Mouse (Mus musculus): ENCODE measurements around the gene Ppp1r1c. TPM values are rescaled to one million over a fixed set of nuclear protein-coding genes. Genes with fewer than 3 reads are reported as not detected.
"Not testable (repeated sequence)": the region's sequence is repeated elsewhere in the genome, so short reads cannot be mapped to it uniquely, and the experiment has no call there.

The Ppp1r1c gene
- total RNA-seq, 2 experiments from 2014 or later, result 0.12 to 0.38 TPM

DNA sequence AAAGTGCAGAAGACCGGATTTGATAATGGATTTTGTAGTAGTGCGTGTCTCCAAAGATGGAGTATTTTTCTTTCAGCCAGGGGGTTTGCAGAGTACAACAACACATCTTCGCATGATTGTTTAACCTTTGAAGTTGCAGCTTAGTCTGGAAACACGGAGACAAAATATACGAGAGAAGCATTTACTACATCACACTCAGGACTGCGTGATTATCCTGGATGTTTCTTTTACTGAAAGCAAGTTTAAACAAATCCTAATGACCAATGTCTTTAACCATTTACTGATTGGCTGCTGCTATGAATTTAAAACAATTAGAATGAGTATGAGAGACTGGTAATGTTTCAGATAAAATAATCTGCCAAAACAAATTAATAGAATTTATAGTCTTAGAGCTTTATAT is 131.5 kb downstream of the Ppp1r1c start:
- DNase-seq (ENCODE audit: extremely low spot score in 1 of 2, low spot score in 1 of 2), result no peak

DNA sequence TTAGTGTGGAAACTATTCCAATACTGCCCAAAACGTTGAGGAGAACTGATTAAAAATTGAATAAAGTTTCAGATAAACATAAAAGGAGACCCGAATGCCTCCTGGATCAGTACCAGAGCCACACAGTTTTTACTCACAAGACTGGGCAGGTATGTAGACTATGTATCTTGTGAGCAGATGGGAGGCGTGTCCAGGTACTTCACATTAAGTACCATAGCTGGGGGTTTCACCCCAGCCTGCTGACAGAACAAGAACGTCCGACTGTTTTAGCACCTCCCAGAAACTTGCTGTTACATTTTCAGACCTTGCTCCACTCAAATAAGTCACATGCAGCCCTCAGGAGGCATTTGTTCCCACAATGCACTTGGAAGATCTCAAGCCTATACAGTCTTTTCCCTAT is 131.9 kb downstream of the Ppp1r1c start:
- no peak for DNase-seq (ENCODE audit: extremely low spot score in 1 of 2, low spot score in 1 of 2)

DNA sequence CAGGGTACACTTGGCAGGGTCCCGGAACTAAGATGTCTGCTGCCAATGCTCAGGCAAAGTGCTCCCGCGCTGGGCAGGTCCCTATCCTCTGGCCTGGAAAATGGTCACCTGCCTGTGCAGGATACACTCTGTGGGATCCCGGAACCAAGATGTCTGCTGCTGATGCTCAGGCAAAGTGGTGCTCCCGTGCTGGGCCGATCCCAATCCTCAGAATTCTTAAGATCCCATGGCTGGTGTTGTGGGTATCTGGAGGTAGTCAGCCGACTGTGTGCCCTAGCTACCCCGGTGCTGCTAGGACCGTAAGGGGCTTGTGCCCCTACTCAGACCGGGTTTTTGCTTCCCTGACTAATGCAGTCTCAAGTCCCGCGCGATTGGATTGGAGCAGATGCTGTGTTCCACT is 139.8 kb downstream of the Ppp1r1c start:
- DNase-seq (ENCODE audit: extremely low spot score in 1 of 2, low spot score in 1 of 2), result not testable (repeated sequence)

DNA sequence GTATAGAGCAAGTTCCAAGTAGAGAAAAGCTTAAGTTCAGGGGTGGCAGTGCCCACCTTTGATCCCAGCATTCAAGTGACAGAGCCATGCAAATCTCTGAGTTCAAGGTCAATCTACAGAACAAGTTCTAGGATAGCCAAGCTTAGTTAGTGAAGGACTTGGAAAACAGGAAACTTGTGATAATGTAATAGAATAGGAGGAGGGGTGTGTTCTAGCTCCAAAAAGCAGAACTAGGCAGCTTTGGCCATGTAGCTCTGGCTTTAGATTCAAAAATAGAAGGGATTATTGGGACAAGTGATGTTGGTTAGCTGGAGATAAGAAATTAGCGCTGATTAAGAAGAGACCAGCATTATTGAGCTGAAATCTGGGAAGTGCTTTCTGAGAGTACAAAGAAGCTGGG is 149.3 kb downstream of the Ppp1r1c start:
- no peak for DNase-seq (ENCODE audit: extremely low spot score in 1 of 2, low spot score in 1 of 2)

DNA sequence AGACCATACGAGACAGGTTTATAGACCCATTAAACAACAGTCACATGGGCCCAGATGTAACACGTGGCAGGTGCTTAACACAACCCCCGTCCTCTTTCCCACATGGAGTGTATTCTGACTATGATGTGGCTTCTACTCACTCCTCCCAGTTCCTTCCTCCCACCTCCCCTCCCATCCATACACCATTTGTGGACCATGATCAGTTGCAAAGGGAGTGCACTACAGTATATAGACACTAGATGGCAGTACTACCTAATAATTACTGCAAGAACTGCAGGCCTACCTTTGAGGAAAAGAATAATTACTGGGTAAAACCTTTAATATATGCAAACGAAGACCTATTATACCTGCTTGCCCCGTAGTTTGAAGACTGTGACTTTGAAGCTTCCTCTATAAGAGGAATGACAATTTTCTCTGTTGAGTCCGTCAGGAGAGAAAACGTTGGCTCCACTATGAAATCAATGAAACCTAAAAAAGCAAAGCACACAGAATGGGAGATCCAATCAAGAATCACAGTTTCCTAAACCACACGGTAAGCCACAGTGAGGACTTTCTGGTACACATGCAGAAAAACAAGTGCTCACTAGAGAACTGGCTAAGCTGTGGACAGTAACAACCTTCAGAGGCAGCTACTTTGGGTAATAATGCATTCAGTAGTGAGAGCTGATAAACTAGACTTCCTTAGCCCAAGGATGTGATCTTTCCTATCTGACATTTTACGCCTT is 157.9 kb downstream of the Ppp1r1c start:
- peak in 1 of 2 experiments; percentile 13 for DNase-seq (ENCODE audit: extremely low spot score in 1 of 2, low spot score in 1 of 2)

Other genes starting within 250 kb of the Ppp1r1c start
- gene Itprid2, start 72.4 kb upstream of the Ppp1r1c start, total RNA-seq (2021), result 10 to 100 TPM; 38.5 TPM

Data from layer of hippocampus, postnatal 25 days (tissue).